Mouse (Mus musculus): ENCODE results near the gene Bbs2. TPM values are rescaled to one million over a fixed set of nuclear protein-coding genes. Genes with fewer than 3 reads are reported as not detected.
A peak's percentile ranks its signal among the peaks of the same experiment; 100 is the strongest.
"Not testable (repeated sequence)": the region's sequence is repeated elsewhere in the genome, so short reads cannot be mapped to it uniquely, and the experiment has no call there.

Bbs2 gene
- polyA plus RNA-seq, 1 experiment, result 28.2 TPM

DNA sequence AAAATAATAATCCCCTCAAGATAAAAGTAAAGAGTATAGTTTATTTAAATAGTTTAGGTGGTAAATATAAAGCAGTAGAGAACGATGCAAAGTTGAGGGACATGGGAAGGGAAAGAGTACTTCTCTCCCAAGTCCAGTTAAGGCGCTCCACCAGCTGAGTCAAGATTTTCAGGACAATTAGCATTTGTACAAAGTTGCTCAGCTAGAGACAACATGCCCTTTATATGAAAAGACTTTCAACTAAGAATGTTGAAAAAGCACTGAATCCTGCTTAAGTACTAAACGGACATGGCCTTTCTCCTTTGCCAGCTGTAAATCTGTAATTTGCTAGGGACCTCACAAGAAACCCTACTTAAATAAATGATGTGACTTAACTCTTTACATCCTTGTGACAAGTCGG, 268 bp upstream of the Bbs2 start:
- DNase-seq (ENCODE audit: low read depth), result no peak

DNA sequence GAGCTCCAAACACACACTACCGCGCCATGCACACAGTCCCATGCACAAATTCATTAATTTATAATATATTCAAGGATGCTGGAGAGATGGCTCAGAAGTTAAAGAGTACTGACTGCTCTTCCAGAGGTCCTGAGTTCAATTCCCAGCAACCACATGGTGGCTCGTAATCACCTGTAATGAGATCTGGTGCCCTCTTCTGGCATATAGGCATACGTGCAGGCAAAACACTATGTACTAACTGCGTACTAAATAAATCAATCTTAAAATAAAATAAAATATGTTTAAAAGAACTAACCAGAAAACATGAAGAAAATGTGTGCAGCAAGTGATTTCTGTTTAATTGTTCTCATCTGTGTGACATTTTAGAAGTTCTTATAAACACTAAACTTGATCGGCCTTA, 4.4 kb downstream of the Bbs2 start:
- no peak for DNase-seq (ENCODE audit: low read depth)

DNA sequence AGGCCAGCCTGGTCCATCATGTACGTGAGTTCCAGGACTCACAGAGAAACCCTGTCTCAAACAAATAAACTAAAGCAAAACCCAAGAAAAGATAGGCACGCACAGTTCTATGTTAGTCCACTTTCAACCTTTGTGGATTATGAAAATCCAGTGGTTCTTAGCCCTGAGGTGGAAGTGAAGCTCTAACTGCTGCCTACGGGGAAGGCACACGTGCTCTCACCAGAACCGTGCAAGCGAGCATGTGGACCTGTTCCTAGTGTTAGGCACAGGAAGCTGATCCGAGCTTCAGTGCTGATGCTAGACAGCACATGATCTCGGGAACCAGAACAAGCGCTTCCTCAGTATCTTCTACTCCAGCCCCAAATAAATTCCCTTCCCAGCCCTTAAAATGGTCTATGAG, 5.9 kb downstream of the Bbs2 start:
- no peak for DNase-seq (ENCODE audit: low read depth)

DNA sequence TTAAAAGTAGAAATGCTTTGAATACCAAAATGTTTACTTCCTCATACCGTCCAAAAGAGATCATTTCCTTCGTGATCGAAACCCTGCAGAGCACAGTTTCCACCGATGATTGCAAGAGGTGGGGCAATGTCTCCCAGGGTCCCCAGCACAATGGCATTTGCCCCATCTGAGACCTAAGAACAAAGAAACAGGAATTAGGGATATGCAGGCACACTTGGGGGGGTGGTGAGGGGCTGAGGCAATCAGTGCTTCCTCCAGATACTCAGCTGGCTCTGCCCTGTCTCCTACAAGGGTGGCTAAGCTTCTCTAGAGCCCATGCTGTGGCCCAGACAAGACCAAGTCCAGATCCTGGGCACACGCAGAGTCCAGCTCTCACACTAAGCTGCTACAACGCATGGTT, 9.0 kb downstream of the Bbs2 start:
- no peak for DNase-seq (ENCODE audit: low read depth)

DNA sequence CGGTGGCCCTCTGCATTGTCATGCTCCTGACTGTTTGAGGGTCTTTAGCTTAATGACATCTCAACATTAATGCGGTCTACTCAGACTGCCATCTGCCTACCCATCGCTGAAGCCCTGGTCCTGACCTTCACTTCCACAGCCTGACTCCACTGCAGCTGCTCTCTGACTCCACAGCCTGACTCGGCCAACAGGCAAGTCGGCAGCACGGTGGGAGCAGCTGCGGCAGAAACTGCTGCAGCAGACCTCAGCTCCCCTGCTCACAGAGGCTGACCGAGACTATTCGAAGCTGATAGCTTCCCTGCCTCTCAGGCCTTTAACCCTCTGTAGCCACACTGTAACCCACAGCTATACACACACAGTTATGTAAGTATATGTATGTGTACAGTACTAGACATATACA, 10.8 kb downstream of the Bbs2 start:
- no peak for DNase-seq (ENCODE audit: low read depth)

DNA sequence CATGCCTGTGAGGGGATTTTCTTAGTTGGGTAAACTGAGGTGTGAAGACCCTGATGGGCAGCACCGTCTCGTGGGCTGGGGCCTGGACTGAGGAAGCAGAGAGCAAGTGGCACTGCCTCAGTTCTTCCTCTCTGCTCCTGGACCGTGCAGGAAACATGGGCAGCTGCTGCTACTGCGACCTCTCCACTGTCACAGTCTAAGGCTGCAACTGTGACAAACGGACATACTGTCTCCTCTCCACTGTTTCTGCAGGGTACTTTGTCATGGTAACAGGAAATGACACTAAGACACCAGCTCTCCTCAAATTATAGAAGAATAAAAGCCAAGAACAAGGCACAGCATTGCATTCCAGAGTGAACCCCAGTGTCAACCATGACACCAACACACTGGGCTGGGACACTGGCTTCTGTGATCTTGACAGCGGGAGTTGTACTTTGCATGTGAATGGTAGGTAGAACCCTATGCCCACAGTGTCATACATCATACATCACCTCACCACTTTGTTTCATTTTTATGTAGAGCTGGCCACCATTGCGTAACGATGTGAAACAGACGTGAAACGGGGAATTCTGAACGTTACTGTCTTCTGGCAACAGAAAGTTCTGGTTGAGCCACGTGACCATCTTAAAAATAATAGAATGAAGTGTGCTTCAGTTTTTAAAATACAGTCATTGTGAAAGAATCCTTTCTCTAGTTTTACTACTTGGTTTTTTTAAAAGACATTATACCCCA, 22.1 kb downstream of the Bbs2 start:
- DNase-seq (ENCODE audit: low read depth), result no peak

DNA sequence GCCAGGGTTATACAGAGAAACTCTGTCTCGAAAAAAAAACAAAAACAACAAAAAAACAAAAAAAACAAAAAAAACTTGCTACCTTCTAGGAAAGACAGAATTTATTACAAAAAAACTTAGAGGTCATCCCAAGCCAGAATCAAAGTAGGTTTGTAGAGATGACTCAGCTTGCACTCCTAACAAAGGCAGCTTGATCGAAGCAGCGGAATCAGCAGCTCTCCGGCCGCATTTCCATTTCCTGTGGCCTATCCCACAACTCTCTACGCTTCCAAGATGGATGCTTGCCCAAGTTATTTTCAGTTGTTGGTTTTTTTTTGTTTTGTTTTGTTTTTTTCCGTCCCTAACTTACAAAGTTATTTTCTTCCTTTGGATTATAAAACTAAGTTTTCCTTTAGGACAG, 29.9 kb downstream of the Bbs2 start:
- no peak for DNase-seq (ENCODE audit: low read depth)

DNA sequence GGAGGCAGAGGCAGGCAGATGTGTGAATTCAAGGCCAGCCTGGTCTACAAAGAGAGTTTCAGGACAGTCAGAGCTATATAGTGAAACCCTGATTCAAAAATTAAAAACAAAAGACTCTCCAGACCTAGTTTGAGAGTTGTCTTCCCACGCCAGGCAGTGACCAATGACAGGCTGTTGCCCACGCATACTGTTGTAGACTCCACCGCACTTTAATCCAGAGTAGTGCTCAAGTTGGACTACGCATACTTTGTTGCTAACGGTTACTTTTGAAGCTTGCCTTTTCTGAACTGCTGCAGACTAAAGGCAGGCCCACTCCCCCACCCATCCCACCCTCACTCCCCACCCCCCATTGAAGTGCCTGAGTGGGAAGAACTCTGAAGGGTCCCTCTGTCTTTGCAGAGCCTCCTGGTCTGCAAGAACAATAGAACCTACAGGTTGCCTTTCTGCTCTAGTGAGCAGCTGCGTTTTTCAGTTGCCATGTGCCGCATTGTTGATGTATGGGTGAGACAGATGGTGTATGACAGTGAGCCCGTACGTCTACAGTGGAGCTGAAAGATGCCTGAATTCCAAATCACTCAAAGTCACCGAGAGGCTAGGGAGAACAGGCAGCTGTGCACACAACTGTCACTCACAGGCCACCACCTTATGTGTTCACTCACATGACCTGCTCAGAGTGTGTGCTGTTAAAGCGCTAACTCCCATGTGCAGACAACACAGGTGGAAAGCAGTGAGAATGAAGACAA, 32.4 kb downstream of the Bbs2 start:
- no peak for DNase-seq (ENCODE audit: low read depth)

DNA sequence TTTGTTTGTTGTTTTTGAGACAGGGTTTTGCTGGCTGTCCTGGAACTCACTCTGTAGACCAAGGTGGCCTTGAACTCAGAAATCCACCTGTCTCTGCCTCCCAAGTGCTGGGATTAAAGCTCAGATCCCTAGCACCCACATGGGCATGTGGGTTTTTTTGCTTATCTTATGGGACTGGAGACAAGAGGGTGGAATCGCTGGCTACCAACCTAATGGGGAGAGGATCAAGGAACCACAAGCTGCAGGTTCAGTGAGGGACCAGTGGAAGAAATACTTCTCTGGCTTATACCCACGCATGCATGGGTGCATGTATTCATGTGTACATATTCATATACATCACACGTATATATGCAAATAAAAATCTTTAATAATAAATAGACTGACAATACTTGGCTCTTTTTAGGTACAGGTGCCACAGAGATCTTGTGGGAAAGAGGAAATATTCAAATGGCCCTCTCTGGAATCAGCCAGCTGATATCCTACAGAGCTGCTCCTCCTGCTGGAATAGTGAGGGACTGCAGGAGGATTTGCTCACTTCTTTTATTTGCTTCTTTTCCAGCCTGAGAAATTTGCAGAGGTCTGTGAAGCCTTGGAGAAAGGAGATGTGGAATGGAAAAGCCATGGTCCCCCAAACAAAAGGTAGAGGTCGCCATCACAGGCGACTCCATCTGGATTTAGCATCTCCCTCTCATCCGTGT, 41.4 kb downstream of the Bbs2 start:
- DNase-seq (ENCODE audit: low read depth), result no peak

DNA sequence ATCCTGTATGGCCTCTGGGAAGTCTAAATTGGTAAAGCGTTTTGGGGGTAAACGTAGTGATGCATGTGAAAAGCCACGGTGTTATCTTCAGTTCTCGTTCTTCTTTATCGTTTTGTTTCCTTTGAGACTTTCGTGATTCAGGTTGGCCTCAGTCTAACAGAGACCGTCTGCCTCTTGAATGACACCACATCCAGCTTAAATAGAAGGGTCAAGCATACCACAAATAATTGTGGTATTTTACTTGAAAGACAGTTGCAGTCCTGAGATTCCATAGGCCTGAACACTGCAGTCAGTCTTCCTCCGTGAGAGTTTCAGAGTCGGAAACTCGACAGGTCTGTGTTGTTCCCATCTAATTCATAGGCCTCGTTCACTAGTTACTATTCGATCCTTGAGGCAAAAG, 46.0 kb downstream of the Bbs2 start:
- DNase-seq (ENCODE audit: low read depth), result no peak

DNA sequence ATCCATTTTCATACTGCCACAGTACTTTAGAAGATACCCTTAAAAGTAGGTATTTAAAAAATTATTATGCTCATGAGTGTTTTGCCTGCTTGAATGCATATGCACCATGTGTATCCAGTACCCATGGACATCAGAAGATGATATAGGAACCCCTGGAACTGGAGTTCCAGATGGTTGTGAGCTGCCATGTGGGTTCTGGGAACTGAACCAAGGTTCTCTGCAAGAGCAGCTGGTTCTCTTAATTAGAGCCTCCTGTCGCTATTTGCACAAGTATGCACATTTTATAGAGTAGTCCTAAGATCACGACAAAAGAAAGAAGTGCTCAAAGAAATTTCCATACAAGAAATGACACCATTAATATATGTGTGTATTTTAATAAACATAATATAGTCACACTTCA, 50.9 kb downstream of the Bbs2 start:
- no peak for DNase-seq (ENCODE audit: low read depth)

DNA sequence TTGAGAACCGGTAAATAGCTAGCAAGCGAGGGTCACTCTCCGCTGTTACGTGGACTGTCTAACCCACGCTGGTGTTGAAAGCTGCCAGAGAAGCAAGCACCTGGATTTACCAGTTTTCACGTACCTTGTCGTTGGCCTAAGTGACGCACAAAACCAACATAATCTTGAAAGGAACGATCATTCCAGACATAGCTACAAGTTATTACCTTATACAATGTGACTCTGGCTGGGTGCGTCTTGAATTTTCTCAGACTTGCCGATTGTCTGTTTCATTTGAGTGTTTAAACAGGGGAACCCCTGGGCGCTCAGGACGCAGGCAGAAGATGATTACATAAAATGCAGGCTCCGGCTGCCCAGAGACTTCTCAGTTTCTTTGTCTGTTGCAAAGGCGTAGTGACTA, 60.9 kb downstream of the Bbs2 start:
- no peak for DNase-seq (ENCODE audit: low read depth)

DNA sequence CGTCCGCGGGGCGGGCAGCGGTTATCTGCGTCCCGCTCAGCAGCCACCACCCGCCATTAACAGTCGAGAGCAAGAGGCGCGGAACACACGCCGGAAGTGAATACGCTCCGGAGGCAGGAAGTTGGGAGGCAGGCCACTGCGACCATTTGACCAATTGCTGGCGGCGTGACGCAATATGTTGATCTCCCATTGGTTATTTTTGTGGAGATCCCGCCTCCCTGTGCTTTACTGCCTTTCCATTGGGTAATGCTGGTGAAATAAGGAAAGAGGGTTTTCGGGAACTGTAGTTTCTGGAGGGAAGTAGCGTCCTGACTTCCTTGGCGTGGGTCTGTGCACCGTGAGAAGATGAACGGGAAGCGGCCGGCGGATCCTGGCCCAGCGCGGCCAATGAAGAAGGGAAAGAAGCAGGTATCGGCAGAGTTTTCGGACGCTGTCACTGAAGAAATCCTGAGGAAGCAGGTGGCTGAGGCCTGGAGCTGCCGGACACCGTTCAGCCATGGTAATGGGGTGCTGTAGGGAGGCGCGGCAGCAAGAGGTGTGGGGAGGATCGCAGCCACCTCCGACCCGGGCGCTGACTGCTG, 61.7 kb downstream of the Bbs2 start, which contains the start of the genes Nudt21 and Ogfod1:
Nudt21 (minus strand) TSS at position 88 of the 581 bp plus-strand sequence.
Ogfod1 (plus strand) TSS at position 255 of the 581 bp plus-strand sequence.
- peak; percentile 97 for DNase-seq (ENCODE audit: low read depth)

DNA sequence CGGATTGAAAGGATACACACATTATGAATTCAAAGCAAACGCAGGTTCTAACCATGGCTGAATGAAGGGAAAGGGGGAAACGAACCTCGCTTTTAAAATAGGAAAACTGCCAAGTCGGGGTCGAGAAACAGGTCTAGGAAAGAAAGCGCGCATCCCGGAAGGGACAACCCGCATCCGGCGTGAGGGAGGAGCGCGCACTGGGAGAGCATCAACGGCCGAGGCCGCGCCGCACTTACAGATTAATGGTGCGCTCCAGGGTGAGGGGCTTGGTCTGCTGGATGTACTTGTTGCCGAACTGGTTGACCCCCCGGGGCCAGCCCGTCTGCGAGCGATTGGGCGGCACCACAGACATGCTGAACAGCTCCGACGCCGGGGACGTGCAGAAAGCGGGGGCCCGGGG, 62.2 kb downstream of the Bbs2 start:
- not testable (repeated sequence) for DNase-seq (ENCODE audit: low read depth)

DNA sequence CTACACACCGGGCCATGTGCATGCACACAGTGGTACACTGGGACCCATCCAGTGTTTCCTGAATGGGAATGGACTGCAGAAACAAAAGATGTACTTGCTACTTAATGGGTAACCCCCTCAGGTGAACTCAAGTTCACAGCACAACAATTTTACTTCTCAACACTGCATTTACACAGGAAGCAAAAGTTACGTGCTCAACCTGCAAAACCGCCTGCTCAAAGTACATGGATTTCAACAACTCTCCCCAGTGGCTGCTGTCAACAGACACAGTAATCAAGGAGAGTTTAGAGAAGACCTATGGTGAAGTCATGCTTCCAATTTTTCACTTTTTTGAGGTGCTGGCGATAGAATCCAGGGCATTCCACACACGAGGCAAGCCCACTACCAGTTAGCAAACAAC, 63.5 kb downstream of the Bbs2 start:
- no peak for DNase-seq (ENCODE audit: low read depth)

DNA sequence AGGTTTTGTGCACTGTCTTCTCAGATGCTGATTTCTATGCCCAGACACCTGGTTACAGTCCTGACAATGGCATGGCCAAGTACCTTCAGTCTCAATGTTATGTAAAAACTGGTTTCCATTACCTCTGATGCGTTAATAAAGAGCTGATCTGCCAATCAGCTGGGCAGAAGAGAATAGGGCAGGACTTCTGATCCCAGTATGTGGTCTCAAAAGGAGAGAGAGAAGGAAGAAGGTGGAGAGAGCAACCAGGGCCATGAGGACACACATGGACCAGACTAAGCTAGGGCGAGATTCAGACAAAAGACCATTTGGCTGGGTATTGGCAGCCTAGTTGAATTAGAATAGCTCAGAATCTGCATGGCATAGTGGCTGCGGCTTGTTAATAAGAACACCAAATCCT, 65.1 kb downstream of the Bbs2 start:
- DNase-seq (ENCODE audit: low read depth), result no peak

DNA sequence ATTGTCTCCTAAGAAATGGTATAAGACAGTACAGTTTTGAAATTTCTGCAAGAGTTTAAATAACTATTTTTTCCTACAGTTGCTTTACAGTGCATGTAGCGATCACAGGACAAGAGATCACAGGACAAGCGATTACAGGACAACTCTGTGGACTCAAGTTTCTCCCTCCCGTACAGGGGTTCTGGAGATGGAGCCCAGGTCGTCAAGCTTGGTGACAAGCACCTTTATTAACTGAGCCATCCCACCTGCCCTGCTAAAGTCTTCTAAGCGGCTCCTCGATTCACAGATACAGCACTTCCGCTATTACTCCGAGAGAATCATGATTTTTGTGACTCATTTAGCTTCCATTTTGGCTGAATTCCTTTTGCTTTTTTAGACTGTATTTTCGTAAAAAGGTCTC, 69.0 kb downstream of the Bbs2 start:
- DNase-seq (ENCODE audit: low read depth), result no peak

DNA sequence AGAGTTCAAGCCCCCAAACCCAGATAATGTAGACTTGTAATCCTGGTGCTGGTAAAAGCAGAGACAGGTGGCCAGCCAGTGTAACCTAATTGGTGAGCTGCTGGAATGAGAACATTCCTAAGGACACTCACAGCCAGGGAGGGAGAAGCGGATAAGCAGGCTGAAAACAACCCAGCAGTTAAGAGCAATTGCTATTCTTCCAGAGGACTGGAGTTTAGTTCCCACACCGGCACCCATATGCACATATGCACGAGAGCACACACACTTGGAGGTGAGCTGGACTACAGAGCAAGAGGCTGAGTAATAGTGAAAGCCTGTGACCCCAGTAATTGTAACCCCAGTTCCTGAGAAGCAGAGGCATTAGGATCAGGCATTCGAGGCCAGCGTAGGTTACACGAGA, 74.8 kb downstream of the Bbs2 start:
- DNase-seq (ENCODE audit: low read depth), result no peak

Measured in gonadal fat pad, adult 2 months (tissue).